Mouse (Mus musculus) adrenal gland, postnatal 4 days (tissue): ENCODE measurements at regions not wholly inside any gene's neighbourhood (a gene's known extent, or its start where the extent isn't known, plus 50 kb on each side); places are given as distances from the start of the nearest gene placed in this dataset.

Experiments
- DNase-seq, 2 experiments: peaks; one replicate each; pipeline ENCODE4 v3.0.0; 2021 to 2022; ENCODE audit warnings: low spot score in 2 of 2, mixed read lengths in 2 of 2

DNA sequence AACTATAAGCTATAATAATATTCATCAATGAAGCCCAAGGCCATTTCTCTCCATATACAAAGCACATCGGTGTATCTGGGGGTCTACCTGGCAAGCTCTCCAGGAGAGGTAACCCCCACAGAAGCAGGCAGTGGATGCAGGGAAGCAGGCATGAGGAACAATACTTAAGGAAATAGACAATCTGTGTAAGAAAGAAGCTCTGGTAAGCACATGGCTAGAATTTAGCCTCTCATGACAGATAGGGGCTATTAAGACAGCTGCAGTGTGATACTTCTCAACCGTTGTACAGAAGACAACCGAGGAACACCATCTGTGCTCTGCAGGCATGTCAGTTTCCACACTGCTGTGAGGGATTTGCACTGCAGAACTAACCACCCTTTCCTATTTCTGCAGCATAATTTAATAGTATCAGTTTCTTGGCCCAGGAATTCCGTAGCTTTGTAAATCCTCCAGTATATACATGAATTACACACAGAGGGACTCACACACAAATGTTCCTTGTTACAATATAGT is 108.1 kb upstream of the Lpar1 start:
- no peak for DNase-seq

DNA sequence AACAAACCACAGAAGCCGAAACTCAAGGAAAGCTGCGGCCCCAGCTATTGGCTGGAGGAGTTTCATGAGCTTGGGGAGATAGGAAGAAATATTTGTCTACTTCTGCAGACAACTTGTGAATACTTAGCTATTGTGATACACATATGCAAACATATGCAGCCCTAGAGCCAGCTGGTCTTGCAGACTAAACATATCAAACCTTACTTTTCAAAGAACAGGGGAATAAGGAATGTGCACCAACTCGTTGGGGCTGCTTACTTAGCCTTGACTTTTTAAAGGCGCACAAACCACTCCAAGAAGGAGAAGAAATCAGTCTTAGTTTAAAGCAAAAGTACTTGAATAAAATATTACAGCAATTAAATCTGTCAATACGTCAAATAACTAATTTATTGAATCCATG is 106.8 kb upstream of the Lpar1 start:
- DNase-seq = no peak

DNA sequence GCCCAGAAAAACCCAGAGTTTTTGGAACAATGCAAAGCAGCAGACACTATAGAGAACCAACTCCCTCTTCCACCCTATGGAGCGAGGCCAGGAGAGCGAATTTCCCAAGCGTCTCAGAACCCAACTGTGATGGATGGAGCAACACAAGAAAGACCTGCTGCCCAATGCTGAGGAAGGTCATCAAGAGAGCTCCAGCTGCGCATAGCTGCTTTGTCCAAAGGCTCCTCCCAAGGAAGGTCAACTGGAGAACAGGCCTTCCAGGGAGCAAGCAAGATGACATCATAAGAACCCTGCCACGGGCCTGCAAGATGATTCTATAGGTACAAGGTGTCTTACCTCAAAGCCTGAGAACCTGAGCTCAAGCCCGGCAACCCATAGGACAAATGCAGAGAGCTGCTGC is 104.5 kb upstream of the Lpar1 start:
- no peak for DNase-seq

DNA sequence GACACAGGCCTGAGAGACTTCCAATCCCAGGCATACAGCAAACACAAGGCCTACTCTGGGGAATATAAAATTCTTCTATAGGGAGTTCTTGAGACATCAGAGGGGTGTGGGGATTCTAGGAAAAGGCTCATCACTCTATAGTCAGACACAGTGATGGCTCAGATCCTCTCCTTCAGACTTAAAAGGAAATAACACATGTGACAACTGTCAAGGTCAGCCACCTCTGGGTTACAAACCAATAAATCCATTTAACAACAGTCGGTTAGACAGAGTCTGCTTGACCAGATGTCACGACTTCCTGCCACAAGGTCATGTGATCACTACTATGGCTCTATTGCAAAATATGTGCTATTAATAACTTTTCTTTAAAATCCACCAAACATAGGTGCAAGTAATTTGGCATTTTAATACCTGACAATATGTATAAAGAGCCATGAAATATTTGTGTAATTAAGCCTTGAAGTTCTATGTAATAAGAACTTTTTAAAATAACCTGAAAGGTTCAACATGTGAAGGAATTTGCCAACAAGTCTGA is 94.1 kb upstream of the Lpar1 start:
- no peak for DNase-seq

DNA sequence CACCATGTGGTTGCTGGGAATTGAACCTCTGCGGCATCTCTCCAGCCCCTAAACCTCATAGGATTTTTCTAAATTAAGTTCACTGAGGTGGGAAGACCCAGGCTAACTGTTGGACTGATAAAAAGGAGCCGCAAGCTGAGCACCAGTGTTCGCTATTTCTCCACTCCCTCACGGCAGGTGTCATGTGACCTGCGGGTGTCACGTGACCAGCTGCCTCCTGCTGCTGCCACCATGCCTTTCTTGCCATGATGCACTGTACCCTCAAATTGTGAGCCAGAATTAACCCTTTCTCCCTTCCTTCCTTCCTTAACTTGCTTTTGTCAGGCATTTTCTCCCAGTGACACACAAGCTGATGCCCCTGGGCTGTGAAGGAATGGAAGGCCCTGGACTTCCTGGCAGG is 93.1 kb upstream of the Lpar1 start:
- no peak for DNase-seq

DNA sequence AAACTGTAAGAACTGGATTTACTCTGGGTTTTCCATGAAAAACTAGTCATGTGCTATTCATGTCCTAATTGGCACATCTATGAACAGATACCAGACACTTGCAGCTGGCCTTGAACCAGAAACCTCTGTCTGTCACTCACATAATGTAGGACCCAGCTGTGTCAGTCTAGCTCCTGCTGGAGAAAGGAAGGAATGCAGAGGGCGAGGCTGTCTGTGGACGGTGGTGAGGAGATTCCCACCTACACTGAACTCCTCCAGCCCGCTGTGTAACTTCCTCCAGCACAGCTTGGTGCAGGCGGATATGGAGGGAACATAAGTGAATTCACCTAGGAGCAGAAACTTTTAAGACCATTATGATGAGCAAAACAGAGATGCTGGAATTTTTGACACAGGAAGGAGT is 89.7 kb upstream of the Lpar1 start:
- no peak for DNase-seq

DNA sequence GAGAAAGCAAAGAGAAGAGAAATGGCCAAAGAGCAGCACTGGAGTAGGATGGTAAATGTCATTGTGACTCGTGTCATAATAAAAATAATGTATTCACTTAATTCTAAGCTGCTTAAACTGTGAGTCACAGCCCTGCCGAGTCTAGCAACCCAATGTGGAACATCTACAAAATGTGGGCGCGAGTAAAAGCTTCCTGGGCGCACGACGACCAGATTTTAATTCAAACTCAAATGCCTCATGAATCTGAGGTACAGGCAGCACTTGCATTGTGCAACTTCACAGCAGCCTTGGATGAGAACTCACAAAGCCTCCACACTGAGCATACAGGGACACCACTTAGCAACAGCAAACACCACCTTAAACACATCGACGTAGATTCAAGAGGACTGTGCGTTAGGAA is 88.5 kb upstream of the Lpar1 start:
- no peak for DNase-seq

DNA sequence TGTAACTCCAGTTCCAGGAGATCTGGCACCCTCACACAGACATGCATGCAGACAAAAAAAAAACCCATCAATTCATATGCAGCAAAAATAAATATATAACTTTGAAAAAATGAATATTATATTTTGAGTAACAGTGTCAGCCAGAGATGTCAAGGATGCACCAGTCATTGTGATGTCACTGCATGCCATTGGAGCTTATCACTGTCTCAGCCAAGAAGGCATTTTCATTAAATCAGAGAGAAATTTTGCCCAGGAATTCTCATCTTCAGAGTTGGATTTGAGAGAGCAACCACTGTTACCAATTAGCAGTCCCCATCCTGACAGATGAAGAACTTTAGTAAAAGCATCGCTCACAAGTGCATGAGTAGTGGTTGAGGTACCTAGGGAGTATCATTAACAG is 79.0 kb upstream of the Lpar1 start:
- no peak for DNase-seq

DNA sequence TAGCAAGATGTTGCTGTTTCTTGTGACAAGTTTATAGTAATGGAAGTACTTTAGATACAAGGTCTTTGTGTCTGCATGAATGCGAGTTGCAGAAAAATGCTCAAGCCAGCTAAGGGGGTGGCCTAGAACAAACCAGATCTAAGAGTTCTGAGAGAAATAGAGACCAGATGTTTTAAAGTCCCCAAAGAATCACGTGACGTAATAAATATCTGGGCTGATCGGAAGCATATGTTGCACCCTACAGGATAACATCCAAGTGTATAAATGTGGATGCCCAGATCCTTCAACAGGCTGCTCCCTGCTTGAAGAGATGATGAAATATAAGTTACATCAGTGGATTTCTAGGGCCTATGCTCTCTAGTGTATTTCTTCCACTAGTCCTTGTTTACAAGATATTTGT is 77.7 kb upstream of the Lpar1 start:
- DNase-seq = no peak

DNA sequence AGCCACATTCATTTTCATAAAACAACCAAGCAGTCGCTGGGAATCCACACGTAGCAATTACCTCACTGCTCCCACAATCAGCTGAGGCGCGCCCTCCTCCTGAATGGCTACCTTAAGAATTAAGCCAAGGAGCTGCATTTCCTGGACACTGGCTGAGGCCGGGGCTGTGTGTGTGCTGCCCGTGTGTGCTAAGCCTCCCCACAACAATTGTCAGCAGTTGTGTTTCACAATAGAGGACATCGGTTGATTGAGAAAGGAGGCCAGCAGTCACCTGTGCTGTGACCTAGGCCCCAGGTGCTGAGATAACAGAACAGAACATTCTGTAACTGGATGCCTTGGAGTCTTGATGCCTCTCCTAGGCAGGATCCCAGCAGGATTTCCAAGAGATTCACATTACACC is 73.3 kb upstream of the Lpar1 start:
- no peak for DNase-seq

DNA sequence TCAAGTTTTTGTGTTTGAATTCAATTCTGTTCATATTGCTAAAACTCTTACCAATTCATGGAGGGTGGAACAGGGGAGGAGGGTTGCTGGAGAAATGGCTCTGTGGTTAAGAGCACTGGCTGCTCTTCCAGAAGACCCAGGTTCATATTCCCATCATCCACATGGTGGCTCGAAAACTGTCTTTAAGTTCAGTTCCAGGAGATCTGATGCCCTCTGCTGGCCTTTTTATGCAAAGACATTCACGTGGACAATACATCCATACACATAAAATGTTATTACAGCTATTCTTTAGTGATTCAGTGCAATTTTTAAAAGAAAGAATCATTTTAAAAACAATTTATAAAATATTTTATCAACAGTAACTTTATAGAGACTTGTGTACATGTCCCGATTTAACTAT is 70.4 kb upstream of the Lpar1 start:
- DNase-seq = no peak

DNA sequence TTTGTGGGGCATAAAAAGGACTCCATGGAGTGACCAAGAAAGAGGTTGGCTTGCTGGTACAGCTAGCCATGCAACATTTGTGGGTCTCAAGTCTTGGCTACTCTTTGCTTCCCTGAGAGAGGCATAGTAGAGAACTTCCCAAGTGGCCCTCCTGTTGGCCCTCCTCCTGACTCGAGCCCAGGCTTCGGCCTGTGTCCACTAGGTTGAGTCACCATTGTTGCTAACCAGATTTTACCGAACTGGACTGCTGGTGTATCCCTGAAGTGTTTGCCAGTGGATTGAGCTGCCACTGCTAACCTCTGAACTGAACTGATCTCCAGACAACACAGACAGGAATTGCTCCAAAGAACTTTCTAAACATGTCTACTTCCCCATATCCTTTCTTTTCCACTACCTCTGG is 66.9 kb upstream of the Lpar1 start:
- no peak for DNase-seq

DNA sequence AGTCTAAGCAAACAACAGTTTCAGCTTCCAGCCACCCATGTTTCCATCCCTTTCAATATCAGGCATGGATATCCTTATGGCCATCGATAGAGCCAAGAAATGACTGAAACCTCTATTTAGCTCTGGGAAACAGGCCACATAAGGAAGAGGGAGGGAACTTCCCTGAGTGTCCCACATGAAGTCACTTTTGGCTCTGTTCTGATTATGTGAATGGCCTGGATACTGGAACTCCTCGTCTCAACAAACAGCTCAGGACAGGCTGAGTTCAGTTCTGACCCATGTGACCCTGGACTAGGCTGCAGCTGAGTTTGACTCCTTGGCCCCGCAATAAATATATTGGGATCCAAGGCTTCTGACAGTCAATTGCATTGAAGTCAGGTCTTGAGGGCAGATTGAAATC is 63.6 kb upstream of the Lpar1 start:
- no peak for DNase-seq

DNA sequence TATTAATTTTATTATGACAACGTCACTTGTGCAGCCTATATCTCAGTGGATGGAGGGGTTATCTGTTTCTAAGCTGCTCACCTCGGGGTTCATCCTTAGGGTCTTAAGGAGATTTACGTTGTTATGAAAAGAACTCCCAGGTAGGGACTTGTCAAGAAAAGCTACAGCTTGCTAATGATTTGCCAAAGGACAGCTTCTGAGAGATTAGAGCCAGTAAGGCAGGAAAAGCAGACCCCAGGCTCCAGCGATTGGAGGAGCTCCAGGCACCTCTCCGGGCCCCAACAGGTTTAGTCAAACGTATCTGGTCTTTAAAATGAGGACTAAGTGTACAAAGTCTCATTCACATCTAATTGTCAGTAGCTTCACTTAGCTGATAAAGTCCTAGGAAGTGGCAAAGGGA is 59.8 kb upstream of the Lpar1 start:
- DNase-seq = no peak

DNA sequence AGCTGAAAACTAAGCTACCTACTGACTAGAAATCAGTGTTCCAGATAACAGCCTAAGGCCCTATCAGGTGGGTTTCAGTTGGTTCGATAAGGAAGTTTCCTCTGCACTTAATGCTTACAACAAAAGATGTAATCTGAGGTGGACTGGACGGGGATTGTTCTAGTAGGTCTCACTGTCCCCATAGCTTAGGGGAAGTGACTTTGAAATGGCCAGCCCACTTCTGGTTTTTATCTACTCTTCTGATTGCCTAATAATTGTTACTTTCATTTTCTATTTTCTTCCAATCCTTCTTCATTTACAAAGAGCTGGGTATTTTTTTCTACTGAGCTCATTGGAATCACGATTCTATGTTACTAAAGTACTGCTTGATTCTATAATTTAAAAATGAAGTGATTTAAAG is 59.3 kb upstream of the Lpar1 start:
- DNase-seq = no peak

DNA sequence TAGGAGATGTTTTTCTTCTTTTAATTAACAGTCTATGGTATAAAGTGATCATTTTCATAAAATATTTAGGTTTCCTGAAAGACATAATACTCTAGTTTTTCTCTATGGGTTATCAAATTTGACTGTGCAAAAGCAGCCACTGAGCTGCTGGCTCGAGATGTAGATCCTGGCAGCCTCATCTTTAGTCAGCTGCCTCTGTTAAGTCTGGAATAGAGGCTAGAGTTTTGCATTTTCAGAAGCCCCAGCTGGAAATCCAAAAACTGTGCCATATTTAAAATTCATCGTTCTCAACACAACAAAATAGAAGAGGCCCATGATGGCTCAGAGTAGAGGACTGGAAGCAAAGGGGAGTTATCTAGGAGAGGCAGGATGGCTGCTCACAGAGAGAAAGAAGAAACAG is 53.8 kb upstream of the Lpar1 start:
- DNase-seq = no peak

DNA sequence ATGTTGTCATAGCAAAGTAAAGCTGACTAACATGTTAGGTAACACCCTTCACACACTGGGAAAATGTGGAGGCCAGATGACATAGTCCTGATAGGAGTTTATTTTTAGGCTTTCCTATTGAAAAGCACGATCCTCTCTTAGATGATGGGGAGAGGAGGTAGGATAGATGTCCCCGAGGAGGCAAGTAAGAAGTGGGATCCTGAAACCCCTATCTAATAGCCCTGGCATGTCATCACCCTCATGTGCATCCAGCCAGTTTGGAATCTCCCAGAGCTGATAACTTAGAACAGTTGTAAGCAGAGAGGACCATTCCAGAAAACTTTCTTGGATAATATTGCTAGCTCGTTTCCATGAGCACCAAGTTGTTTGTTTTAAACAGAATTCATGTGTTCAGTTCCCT is 52.2 kb upstream of the Lpar1 start:
- DNase-seq = no peak
